Mouse (Mus musculus) spleen, adult 2 months (tissue): Measurements from ENCODE around the gene Gm20521.

ENCODE experiments used
- CTCF ChIP-seq: fragments of 200-500 bp; IDR thresholded peaks from 2 replicates; pipeline ENCODE4 v1.5.1; 2011; ENCODE audit warnings: mild to moderate bottlenecking, inconsistent platforms; ENCODE audit not compliant: insufficient read depth, insufficient read length, insufficient replicate concordance; ENCODE audit errors: extremely low read depth
- POLR2A ChIP-seq: fragments of 200-500 bp; IDR thresholded peaks from 2 replicates; pipeline ENCODE4 v1.6.1; 2011; ENCODE audit warnings: low read depth, low read length, inconsistent platforms

DNA sequence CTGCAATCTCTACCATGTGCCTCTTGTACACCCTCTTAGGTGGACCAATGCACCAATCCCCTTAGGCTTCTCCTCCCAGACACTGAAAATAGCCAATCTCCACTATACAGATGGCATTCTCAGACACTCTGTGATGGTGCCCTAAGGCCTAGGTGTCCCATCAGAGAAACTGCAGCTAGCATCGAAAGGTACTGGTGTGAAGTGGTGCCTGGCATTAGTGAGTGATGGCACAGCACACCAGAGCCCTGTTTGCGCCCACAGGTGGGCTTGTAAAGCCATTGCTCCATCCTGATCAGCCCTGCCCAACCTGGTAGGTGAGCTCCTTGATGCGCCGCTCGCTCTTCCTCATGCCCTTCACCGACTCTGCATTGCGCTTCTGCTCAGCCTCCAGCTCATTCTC is 60.7 kb downstream of the Gm20521 start:
- no peak for TF ChIP-seq CTCF
- TF ChIP-seq POLR2A, result no peak
